Mouse (Mus musculus): Measurements from ENCODE around the gene Ppm1h. TPM values are rescaled to one million over a fixed set of nuclear protein-coding genes. Genes with fewer than 3 reads are reported as not detected.

Ppm1h gene
- total and polyA plus RNA-seq, 3 experiments = 1.2 to 1.3 (median 1.3) TPM

- Histone ChIP-seq H3K4me2 (ENCODE audit: insufficient read depth, low read depth, poor library complexity, severe bottlenecking) (no peak overlapping the region), H3K4me1 (ENCODE audit: control insufficient read depth in 1 of 2, insufficient read depth in 2 of 2) (peaks cover 0 to 2% of the 10 kb centered on the region in 2 experiments; a peak in 1 of 4 replicates), H3K9ac (ENCODE audit: insufficient read depth, low read depth) (no peak overlapping the region), H3K36me3 (replicated peaks in 1 of 2; ENCODE audit: control insufficient read depth in 1 of 2, insufficient read depth in 1 of 2, low read length in 1 of 2) (no peaks in the 10 kb centered on the region), H3K9me3 (replicated peaks; ENCODE audit: low read length) (no peaks in the 10 kb centered on the region), H3K27me3 (replicated peaks) (no peaks in the 10 kb centered on the region), H3K27ac (ENCODE audit: insufficient read depth, low read depth) (no peak overlapping the region), H3K4me3 (replicated peaks in 1 of 3; ENCODE audit: low read depth in 2 of 3, low read length in 2 of 3, poor library complexity in 1 of 3) (no peak overlapping the region), H3K79me2 (replicated peaks; ENCODE audit: control insufficient read depth, extremely low read depth, insufficient read depth, poor library complexity, severe bottlenecking) (no peaks in the 10 kb centered on the region)
- in situ Hi-C loops (cut with MboI; ENCODE audit: low pct_ligation_motif_present, low pct_unique_long_range_greater_than_20kb, low sequenced_read_pairs) (no loop called here), dilution Hi-C loops (cut with MboI; ENCODE audit: extremely low pct_ligation_motif_present, extremely low pct_unique_long_range_greater_than_20kb, low sequenced_read_pairs) (no loop called here)
- no peak for DNase-seq (ENCODE audit: extremely low read depth)
- TF ChIP-seq CHD2 (IDR thresholded peaks at IDR 0.05; ENCODE audit: low read length) = no peak
- no peak for TF ChIP-seq TCF12 (IDR thresholded peaks at IDR 0.05; ENCODE audit: low read depth, low read length)
- no peak for TF ChIP-seq ZKSCAN1 (IDR thresholded peaks at IDR 0.05; ENCODE audit: borderline replicate concordance, low read depth, low read length)
- TF ChIP-seq EP300 (IDR thresholded peaks at IDR 0.05; ENCODE audit: low read length) = no peak
- no peak for TF ChIP-seq POLR2A (IDR thresholded peaks at IDR 0.05; ENCODE audit: low read depth, low read length)
- no peak for TF ChIP-seq MAZ (IDR thresholded peaks at IDR 0.05; ENCODE audit: low read depth, low read length)
- no peak for TF ChIP-seq TBP (conservative IDR thresholded peaks at IDR 0.05; ENCODE audit: low read depth, low read length)
- no peak for TF ChIP-seq NRF1 (IDR thresholded peaks at IDR 0.05; ENCODE audit: low read depth, low read length)
- TF ChIP-seq MAX (IDR thresholded peaks at IDR 0.05; ENCODE audit: low read length) = no peak
- no peak for TF ChIP-seq HCFC1 (IDR thresholded peaks at IDR 0.05; ENCODE audit: low read depth, low read length)
- TF ChIP-seq ELF1 (IDR thresholded peaks at IDR 0.05; ENCODE audit: low read depth, low read length) = no peak
- no peak for TF ChIP-seq SMC3 (IDR thresholded peaks at IDR 0.05; ENCODE audit: low read depth, low read length)
- TF ChIP-seq ETS1 (conservative IDR thresholded peaks at IDR 0.05; ENCODE audit: low read depth, low read length) = no peak
Measured at GRCm38 (mm10) chr10:122855149-122855548, 176.6 kb downstream of the Ppm1h start.

- no peak overlapping the region for H3K4me2 ChIP-seq (ENCODE audit: insufficient read depth, low read depth, poor library complexity, severe bottlenecking)
- H3K79me2 ChIP-seq (replicated peaks; ENCODE audit: control insufficient read depth, extremely low read depth, insufficient read depth, poor library complexity, severe bottlenecking) = no peaks in the 10 kb centered on the region
- no peak for DNase-seq (ENCODE audit: extremely low read depth)
- no peak overlapping the region for H3K4me3 ChIP-seq (replicated peaks in 1 of 3; ENCODE audit: low read depth in 2 of 3, low read length in 2 of 3, poor library complexity in 1 of 3)
- no peak overlapping the region for H3K9ac ChIP-seq (ENCODE audit: insufficient read depth, low read depth)
- no peaks in the 10 kb centered on the region for H3K9me3 ChIP-seq (replicated peaks; ENCODE audit: low read length)
- H3K27me3 ChIP-seq (replicated peaks) = no peaks in the 10 kb centered on the region
- dilution Hi-C loops (cut with MboI; ENCODE audit: extremely low pct_ligation_motif_present, extremely low pct_unique_long_range_greater_than_20kb, low sequenced_read_pairs) (no loop called here), in situ Hi-C loops (cut with MboI; ENCODE audit: low pct_ligation_motif_present, low pct_unique_long_range_greater_than_20kb, low sequenced_read_pairs) (no loop called here)
- TF ChIP-seq ZC3H11A (IDR thresholded peaks at IDR 0.05; ENCODE audit: low read depth, low read length) = no peak
- TF ChIP-seq EP300 (IDR thresholded peaks at IDR 0.05; ENCODE audit: low read length) = no peak
- no peak for TF ChIP-seq ZMIZ1 (IDR thresholded peaks at IDR 0.05; ENCODE audit: low read depth, low read length)
- no peak for TF ChIP-seq MYC (IDR thresholded peaks at IDR 0.05; ENCODE audit: low read depth, low read length)
- no peak for TF ChIP-seq JUND (conservative IDR thresholded peaks at IDR 0.05; ENCODE audit: low read depth, low read length)
- no peak for TF ChIP-seq USF1 (IDR thresholded peaks at IDR 0.05; ENCODE audit: low read depth, low read length)
- no peak overlapping the region for H3K27ac ChIP-seq (ENCODE audit: insufficient read depth, low read depth)
- no peaks in the 10 kb centered on the region for H3K36me3 ChIP-seq (replicated peaks in 1 of 2; ENCODE audit: control insufficient read depth in 1 of 2, insufficient read depth in 1 of 2, low read length in 1 of 2)
- peaks cover 0 to 2% of the 10 kb centered on the region in 2 experiments; a peak in 1 of 4 replicates for H3K4me1 ChIP-seq (ENCODE audit: control insufficient read depth in 1 of 2, insufficient read depth in 2 of 2)
Measured at GRCm38 (mm10) chr10:122856040-122856764, 177.6 kb downstream of the Ppm1h start.
